Mouse (Mus musculus) kidney, postnatal 10 days (tissue): ENCODE data around the gene Trappc6b.
A peak's percentile ranks its signal among the peaks of the same experiment; 100 is the strongest.

Source experiments
- DNase-seq: peaks from one replicate; pipeline ENCODE4 v3.0.0; 2021; ENCODE audit warnings: mixed read lengths

Trappc6b gene

DNA sequence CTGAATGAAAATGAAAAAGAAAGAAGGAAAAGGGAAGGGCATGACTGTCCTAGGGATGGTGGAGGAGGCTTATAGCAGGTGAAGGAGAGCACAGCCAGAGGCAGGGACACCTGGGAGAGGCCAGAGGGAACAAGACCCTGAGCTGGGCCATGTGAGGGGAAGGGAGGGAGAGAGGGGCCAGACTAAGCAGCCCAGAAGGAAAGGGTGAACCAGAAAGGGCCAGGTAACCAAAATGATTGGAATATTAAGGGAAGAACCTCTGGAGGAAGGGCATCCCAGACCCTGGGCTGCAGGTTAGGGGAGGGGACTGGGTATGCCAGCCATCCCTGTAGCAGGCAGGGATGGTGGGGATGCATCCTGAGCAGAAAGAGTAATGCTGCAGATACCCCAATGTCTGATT is 7.3 kb downstream of the Trappc6b start:
- no peak for DNase-seq

- no peak for DNase-seq
These were observed 8.1 kb downstream of the Trappc6b start for GRCm38 (mm10) chr12:59053166-59053565.

- DNase-seq = no peak
These were observed 8.8 kb downstream of the Trappc6b start for GRCm38 (mm10) chr12:59052470-59052869.

- DNase-seq = no peak
These were observed 20.4 kb downstream of the Trappc6b start for GRCm38 (mm10) chr12:59040851-59041250.

DNA sequence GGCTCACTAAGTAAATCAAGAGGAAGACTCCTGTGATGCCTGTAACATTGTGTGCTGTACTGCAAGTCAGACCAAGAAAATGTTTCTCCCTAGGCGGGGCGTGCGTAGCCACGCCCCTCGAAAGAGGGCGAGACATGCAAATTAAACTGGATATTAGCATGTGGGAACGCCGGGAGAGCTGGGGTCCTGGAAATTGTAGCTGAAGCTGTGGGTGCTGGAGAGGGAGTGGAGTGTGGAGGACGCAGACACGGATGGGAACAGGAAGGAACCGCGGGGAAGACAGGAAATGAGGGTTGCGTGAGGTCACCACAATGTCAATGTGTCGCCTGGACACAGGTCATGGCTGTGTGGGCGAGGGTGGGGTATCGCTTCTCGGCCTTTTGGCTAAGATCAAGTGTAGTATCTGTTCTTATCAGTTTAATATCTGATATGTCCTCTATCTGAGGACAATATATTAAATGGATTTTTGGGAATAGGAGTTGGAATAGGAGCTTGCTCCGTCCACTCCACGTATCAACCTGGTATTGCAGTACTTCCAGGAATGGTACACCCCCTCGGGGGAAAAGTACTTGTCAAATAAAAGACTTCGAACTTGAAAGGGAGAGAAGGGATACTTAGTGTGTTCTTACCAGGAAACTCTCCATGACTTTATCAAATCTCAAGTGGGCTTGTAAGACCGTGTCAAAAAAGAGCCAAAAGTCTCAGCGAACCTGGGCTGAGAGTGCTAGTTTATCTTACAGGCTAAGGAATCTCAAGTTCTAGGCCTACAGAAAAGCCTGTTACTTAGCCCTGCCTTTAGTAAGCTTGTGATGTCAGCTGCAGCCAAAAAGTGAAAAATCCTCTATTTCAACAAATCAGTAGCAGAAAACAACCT is 21.1 kb downstream of the Trappc6b start:
- peak; percentile 62 for DNase-seq

- DNase-seq = no peak
These were observed 21.9 kb downstream of the Trappc6b start for GRCm38 (mm10) chr12:59039162-59039970.

- no peak for DNase-seq
These were observed 29.2 kb downstream of the Trappc6b start for GRCm38 (mm10) chr12:59032101-59032500.

GRCm38 (mm10) chr12:59021306-59021705 is 40.0 kb downstream of the Trappc6b start:
- DNase-seq = no peak

DNA sequence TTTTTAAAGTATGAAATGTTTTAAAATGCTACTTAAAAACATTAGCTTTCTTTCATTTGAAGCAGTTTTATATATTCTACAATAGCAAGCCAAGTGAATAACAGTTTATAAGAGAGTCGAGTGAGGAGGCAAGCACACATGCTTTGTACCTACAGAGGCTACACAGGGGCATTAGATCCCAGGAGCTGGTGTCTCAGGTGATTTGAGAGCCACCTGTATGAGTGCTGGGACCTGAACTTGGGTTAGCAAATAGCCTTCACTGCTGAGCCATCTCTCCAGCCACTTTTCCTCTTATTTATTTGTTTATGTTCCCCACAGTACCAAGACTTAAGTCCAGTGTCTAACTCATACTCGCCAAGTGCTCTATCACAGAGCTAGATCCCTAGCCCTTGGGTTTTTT is 41.4 kb downstream of the Trappc6b start:
- DNase-seq = no peak

GRCm38 (mm10) chr12:59017970-59018369 is 43.3 kb downstream of the Trappc6b start:
- no peak for DNase-seq

DNA sequence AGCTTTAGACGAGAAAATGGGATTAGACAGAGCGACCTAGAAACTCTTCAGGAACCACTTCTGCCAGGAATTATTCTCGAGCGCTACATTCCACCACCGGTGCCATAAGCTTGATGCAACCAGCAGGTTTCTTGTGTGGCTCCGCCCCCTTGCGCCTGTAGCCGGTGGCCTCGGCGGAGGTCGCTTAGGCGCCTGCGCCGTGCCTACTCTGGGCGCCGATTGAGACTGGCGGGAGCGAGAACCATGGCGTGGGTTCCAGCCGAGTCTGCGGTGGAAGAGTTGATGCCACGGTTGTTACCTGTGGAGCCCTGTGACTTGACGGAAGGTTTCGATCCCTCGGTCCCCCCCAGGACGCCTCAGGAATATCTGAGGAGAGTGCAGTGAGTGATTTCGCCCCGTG is 48.0 kb downstream of the Trappc6b start, which contains the start of gene Gemin2:
Gene Gemin2, plus strand, starts transcription at position 160 of the 400 bp plus-strand sequence.
- DNase-seq = peak; percentile 95

GRCm38 (mm10) chr12:59012710-59013091 is 48.6 kb downstream of the Trappc6b start:
- DNase-seq = peak; percentile 13

DNA sequence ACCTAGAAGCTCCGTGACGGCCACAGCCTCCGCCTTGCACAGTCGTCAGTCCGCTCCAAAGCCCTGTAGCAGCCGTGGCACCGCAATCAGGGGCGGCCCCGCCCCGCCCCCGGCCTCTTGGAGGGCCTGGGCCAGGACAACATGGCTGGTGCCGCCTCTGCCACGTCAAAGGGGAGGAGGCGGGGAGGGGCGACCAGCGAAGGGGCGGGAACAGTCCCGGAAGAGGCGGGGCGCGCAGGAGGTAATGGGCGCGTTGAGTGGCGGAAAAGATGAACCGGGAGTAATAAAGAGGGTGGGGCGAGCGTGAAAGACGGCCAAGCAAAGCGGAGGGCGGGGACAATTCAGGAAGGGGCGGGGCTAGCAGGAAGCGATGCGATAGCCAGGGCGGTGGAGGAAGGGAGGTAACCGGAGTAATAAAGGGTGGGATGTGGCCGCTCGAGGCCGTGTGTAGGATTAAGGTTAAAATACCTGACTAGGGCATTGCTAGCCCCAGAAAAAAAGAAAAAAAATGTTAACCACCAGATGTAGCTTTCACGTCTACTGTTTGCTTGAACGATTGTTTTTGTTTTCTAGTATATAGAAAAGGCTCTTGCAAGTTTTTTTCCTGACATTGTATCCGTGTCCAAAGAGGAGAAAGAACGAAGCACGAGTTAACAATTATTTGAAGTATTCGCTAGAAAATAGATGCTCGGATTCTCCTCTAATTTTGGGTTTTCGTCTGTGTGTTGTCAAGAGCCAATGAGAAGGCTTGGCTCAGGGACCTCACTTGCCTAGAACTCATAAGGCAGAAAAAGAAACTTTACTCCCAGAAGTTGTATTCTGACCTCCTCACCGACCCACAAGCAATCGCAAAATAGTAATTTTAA is 49.2 kb downstream of the Trappc6b start, which contains the start of gene Sec23a:
Gene Sec23a, minus strand, starts transcription at position 174 of the 866 bp plus-strand sequence.
- peak; percentile 99 for DNase-seq

DNA sequence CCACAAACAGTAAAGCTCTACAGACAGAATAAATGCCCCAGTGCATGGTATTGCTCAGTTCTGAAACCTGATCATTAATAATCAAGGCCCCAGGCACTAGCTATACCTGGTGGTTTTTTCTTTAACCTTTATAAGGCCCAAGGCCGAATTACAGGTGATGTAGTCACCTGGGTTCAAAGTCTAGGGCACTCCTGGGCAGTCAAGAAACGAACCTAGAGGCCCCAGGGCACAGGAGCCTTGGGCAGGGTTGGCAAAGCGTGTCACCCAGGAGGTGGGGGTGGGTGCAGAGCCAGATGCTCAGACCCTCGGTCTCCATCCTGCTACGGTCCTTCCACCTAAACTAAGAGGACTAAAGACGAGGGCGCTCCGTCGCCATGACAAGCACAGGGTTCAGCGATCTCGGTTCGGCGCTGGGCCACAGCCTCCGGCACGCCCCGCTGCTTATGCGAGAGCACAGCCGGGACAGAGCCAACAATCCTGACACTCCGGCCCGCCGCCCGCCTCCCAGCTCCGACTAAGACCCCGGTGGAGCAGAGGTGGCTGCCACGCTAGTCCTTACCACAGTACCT is 49.9 kb downstream of the Trappc6b start:
- no peak for DNase-seq

- DNase-seq = peak; percentile 11
These were observed 50.8 kb downstream of the Trappc6b start for GRCm38 (mm10) chr12:59010482-59010881.
